Mouse (Mus musculus) Muller cell, postnatal 12 days (primary cell): ENCODE measurements around the gene Samm50.
A peak's percentile ranks its signal among the peaks of the same experiment; 100 is the strongest.

Experiments used
- DNase-seq: peaks from one replicate; pipeline ENCODE4 v3.0.0-alpha.2; 2015; ENCODE audit errors: inconsistent ontology term

Gene Samm50

GRCm38 (mm10) chr15:84211564-84211963 is 19.5 kb downstream of the Samm50 start:
- no peak for DNase-seq

- peak; percentile 67 for DNase-seq
These were observed 20.2 kb downstream of the Samm50 start for GRCm38 (mm10) chr15:84212031-84212755.

GRCm38 (mm10) chr15:84212756-84213105 is 20.7 kb downstream of the Samm50 start:
- no peak for DNase-seq

GRCm38 (mm10) chr15:84213162-84213739 is 21.2 kb downstream of the Samm50 start:
- no peak for DNase-seq

- no peak for DNase-seq
These were observed 22.4 kb downstream of the Samm50 start for GRCm38 (mm10) chr15:84214476-84214875.

- DNase-seq, result no peak
These were observed 23.2 kb downstream of the Samm50 start for GRCm38 (mm10) chr15:84215273-84215672.

GRCm38 (mm10) chr15:84216026-84216425 is 24.0 kb downstream of the Samm50 start:
- no peak for DNase-seq

GRCm38 (mm10) chr15:84216461-84217084 is 24.5 kb downstream of the Samm50 start:
- peak; percentile 42 for DNase-seq

GRCm38 (mm10) chr15:84217969-84218782 is 26.1 kb downstream of the Samm50 start:
- DNase-seq, result no peak

- peak; percentile 69 for DNase-seq
These were observed 26.8 kb downstream of the Samm50 start for GRCm38 (mm10) chr15:84218783-84219271.

GRCm38 (mm10) chr15:84221539-84221938 is 29.5 kb downstream of the Samm50 start:
- DNase-seq, result no peak

- no peak for DNase-seq
These were observed 31.4 kb downstream of the Samm50 start for GRCm38 (mm10) chr15:84223423-84223822.

GRCm38 (mm10) chr15:84224779-84225178 is 32.7 kb downstream of the Samm50 start:
- no peak for DNase-seq

- no peak for DNase-seq
These were observed 34.9 kb downstream of the Samm50 start for GRCm38 (mm10) chr15:84226918-84227317.

GRCm38 (mm10) chr15:84230661-84231060 is 38.6 kb downstream of the Samm50 start:
- DNase-seq, result no peak

- DNase-seq, result no peak
These were observed 39.2 kb downstream of the Samm50 start for GRCm38 (mm10) chr15:84231113-84231712.

GRCm38 (mm10) chr15:84231721-84232561 is 39.9 kb downstream of the Samm50 start, which contains the start of gene Parvb:
Gene Parvb, plus strand, starts transcription at chr15:84232043.
- DNase-seq, result peak; percentile 68

- DNase-seq, result no peak
These were observed 40.6 kb downstream of the Samm50 start for GRCm38 (mm10) chr15:84232609-84233008.

- no peak for DNase-seq
These were observed 42.9 kb downstream of the Samm50 start for GRCm38 (mm10) chr15:84234794-84235581.

GRCm38 (mm10) chr15:84235646-84236045 is 43.6 kb downstream of the Samm50 start:
- peak; percentile 36 for DNase-seq
